Mouse (Mus musculus) heart, adult 2 months (tissue): ENCODE data around the gene Arid5b. TPM values are rescaled to one million over a fixed set of nuclear protein-coding genes. Genes with fewer than 3 reads are reported as not detected.

ENCODE experiments used
- DNase-seq, 2 experiments: peaks; one replicate each; pipeline ENCODE4 v3.0.0; 2021
- H3K27ac ChIP-seq: fragments of 200-600 bp; 2 replicates; pipeline ENCODE4 v1.8.1; 2022
- H3K27me3 ChIP-seq: fragments of 200-500 bp; 2 replicates; pipeline ENCODE4 v1.6.1; 2012; ENCODE audit warnings: mild to moderate bottlenecking, low read length, inconsistent platforms, mixed read lengths; ENCODE audit not compliant: control insufficient read depth, insufficient read depth
- H3K36me3 ChIP-seq: fragments of 200-500 bp; 2 replicates; pipeline ENCODE4 v1.6.1; 2012; ENCODE audit warnings: low read length, inconsistent platforms; ENCODE audit not compliant: control insufficient read depth, insufficient read depth
- H3K4me1 ChIP-seq: fragments of 200-500 bp; 2 replicates; pipeline ENCODE4 v1.6.1; 2011; ENCODE audit warnings: low read length; ENCODE audit not compliant: control insufficient read depth, insufficient read depth
- H3K4me3 ChIP-seq: fragments of 200-600 bp; 2 replicates; pipeline ENCODE4 v1.8.1; 2022
- H3K79me2 ChIP-seq: fragments of 200-500 bp; replicated peaks from 2 replicates; pipeline ENCODE4 v1.6.1; 2012; ENCODE audit warnings: mild to moderate bottlenecking, inconsistent platforms, low read length, moderate library complexity, mixed read lengths; ENCODE audit not compliant: control insufficient read depth, insufficient read depth
- H3K9ac ChIP-seq: fragments of 200-500 bp; 2 replicates; pipeline ENCODE4 v1.6.1; 2012; ENCODE audit warnings: low read depth, mild to moderate bottlenecking, control low read depth, inconsistent platforms, low read length, mixed read lengths
- CTCF ChIP-seq: fragments of 200-600 bp; IDR thresholded peaks from 2 replicates; pipeline ENCODE4 v1.8.1; 2022; ENCODE audit warnings: antibody characterized with exemption, mild to moderate bottlenecking, moderate library complexity
- EP300 ChIP-seq: fragments of 200-500 bp; IDR thresholded peaks from 2 replicates; pipeline ENCODE4 v1.6.1; 2011; ENCODE audit warnings: low read depth, low read length, control low read depth; ENCODE audit not compliant: insufficient read depth
- POLR2A ChIP-seq: fragments of 200-500 bp; IDR thresholded peaks from 2 replicates; pipeline ENCODE4 v1.6.1; 2011; ENCODE audit warnings: mild to moderate bottlenecking, low read depth, low read length, control low read depth; ENCODE audit not compliant: insufficient read depth
- WGBS: fragments of 180-500 bp; shearing (Covaris S2); methylation state at CpG from one replicate; pipeline ENCODE4 v1.1.7; 2018; 5-methylcytosine and 5-hydroxymethylcytosine counted together
- intact Hi-C: fragments of 180-260 bp; cut with DNase I; formaldehyde crosslinking; loops from one replicate; pipeline ENCODE4 v1.15.1; 2025
- polyA plus RNA-seq: library from polyadenylated mRNA; depleted of rRNA; stranded (reverse); fragments of >200 nt; gene quantifications from 2 replicates; pipeline ENCODE4 v1.2.3, GENCODE M21; 2012
- total RNA-seq, 2 experiments: library from RNA; stranded (reverse); gene quantifications; 2 replicates each; pipeline ENCODE4 v1.2.3; 2021

The Arid5b gene
- total and polyA plus RNA-seq, 3 experiments, result 6.3 to 22.5 (median 21.1) TPM

GRCm38 (mm10) chr10:68132154-68132553 is 146.4 kb downstream of the Arid5b start:
- peaks cover 5% of the 10 kb centered on the region for H3K79me2 ChIP-seq
- intact Hi-C loops, result no loop called here
- no peak for DNase-seq
- H3K4me3 ChIP-seq, result peak overlapping the region; percentile 62
- no peaks in the 10 kb centered on the region for H3K27me3 ChIP-seq
- H3K4me1 ChIP-seq, result peaks cover 31% of the 10 kb centered on the region
- peak overlapping the region; percentile 8 for H3K9ac ChIP-seq
- H3K36me3 ChIP-seq, result peaks cover 71% of the 10 kb centered on the region
- H3K27ac ChIP-seq, result no peak overlapping the region
- TF ChIP-seq EP300 (no peak), POLR2A (no peak), CTCF (no peak)
- WGBS, result 75% methylated on average over 5 of the region's 5 CpGs

- no peaks in the 10 kb centered on the region for H3K27me3 ChIP-seq
- intact Hi-C loops, result no loop called here
- H3K27ac ChIP-seq, result peak overlapping the region; percentile 86
- H3K4me1 ChIP-seq, result peaks cover 38% of the 10 kb centered on the region
- H3K4me3 ChIP-seq, result no peak overlapping the region
- peak; percentile 7 to 20 for DNase-seq
- TF ChIP-seq CTCF (no peak), POLR2A (no peak), EP300 (no peak)
- WGBS, result 41% methylated on average over 7 of the region's 7 CpGs
- peaks cover 5% of the 10 kb centered on the region for H3K79me2 ChIP-seq
- no peak overlapping the region for H3K9ac ChIP-seq
- peaks cover 93% of the 10 kb centered on the region for H3K36me3 ChIP-seq
These were observed 148.9 kb downstream of the Arid5b start for GRCm38 (mm10) chr10:68129651-68130050.

GRCm38 (mm10) chr10:68129009-68129408 is 149.5 kb downstream of the Arid5b start:
- no peak overlapping the region; the same call in 1 of the 2 replicates for H3K9ac ChIP-seq
- H3K27me3 ChIP-seq, result no peaks in the 10 kb centered on the region
- peaks cover 8% of the 10 kb centered on the region for H3K79me2 ChIP-seq
- no peak for TF ChIP-seq POLR2A
- no peak for TF ChIP-seq EP300
- TF ChIP-seq CTCF, result no peak
- 57% methylated on average over 3 of the region's 3 CpGs for WGBS
- H3K36me3 ChIP-seq, result peaks cover 93% of the 10 kb centered on the region
- peak overlapping the region; percentile 86 for H3K27ac ChIP-seq
- H3K4me3 ChIP-seq, result peak overlapping the region; percentile 19; the same call in 1 of the 2 replicates
- no peak for DNase-seq
- intact Hi-C loops, result no loop called here
- peaks cover 36% of the 10 kb centered on the region for H3K4me1 ChIP-seq

- peak; percentile 43 to 74 for DNase-seq
- Histone ChIP-seq H3K4me3 (peak overlapping the region; percentile 19; the same call in 1 of the 2 replicates), H3K27me3 (no peaks in the 10 kb centered on the region), H3K79me2 (peaks cover 8% of the 10 kb centered on the region), H3K9ac (peak overlapping the region; percentile 48; the same call in 1 of the 2 replicates), H3K4me1 (peaks cover 34% of the 10 kb centered on the region), H3K36me3 (peaks cover 93% of the 10 kb centered on the region), H3K27ac (peak overlapping the region; percentile 86)
- 13% methylated on average over 10 of the region's 10 CpGs for WGBS
- TF ChIP-seq EP300 (no peak), POLR2A (peak; percentile 57; the same call in 1 of the 2 replicates), CTCF (no peak)
- intact Hi-C loops, result no loop called here
These were observed 150.1 kb downstream of the Arid5b start for GRCm38 (mm10) chr10:68128441-68128848.

GRCm38 (mm10) chr10:68127604-68128256 is 150.8 kb downstream of the Arid5b start:
- DNase-seq, result peak in 1 of 2 experiments; percentile 8
- H3K27ac ChIP-seq, result peak overlapping the region; percentile 86
- peaks cover 93% of the 10 kb centered on the region for H3K36me3 ChIP-seq
- TF ChIP-seq POLR2A (no peak), EP300 (no peak), CTCF (no peak)
- no peak overlapping the region for H3K9ac ChIP-seq
- 16% methylated on average over 6 of the region's 6 CpGs for WGBS
- intact Hi-C loops, result no loop called here
- H3K4me1 ChIP-seq, result peaks cover 30% of the 10 kb centered on the region
- no peaks in the 10 kb centered on the region for H3K27me3 ChIP-seq
- peaks cover 8% of the 10 kb centered on the region for H3K79me2 ChIP-seq
- H3K4me3 ChIP-seq, result no peak overlapping the region

GRCm38 (mm10) chr10:68127104-68127503 is 151.4 kb downstream of the Arid5b start:
- H3K36me3 ChIP-seq, result peaks cover 92% of the 10 kb centered on the region
- H3K4me3 ChIP-seq, result no peak overlapping the region

More at GRCm38 (mm10) chr10:68127104-68127503, 151.4 kb downstream of the Arid5b start:
- TF ChIP-seq CTCF, result no peak
- no peak for TF ChIP-seq EP300
- no peak for TF ChIP-seq POLR2A
- WGBS, result 14% methylated on average over 2 of the region's 2 CpGs
- intact Hi-C loops, result no loop called here
- Histone ChIP-seq H3K27ac (peak overlapping the region; percentile 86), H3K9ac (no peak overlapping the region), H3K27me3 (no peaks in the 10 kb centered on the region), H3K79me2 (peaks cover 8% of the 10 kb centered on the region), H3K4me1 (peaks cover 28% of the 10 kb centered on the region)
- DNase-seq, result peak in 1 of 2 experiments; percentile 5
